In the genomic region with DNA sequence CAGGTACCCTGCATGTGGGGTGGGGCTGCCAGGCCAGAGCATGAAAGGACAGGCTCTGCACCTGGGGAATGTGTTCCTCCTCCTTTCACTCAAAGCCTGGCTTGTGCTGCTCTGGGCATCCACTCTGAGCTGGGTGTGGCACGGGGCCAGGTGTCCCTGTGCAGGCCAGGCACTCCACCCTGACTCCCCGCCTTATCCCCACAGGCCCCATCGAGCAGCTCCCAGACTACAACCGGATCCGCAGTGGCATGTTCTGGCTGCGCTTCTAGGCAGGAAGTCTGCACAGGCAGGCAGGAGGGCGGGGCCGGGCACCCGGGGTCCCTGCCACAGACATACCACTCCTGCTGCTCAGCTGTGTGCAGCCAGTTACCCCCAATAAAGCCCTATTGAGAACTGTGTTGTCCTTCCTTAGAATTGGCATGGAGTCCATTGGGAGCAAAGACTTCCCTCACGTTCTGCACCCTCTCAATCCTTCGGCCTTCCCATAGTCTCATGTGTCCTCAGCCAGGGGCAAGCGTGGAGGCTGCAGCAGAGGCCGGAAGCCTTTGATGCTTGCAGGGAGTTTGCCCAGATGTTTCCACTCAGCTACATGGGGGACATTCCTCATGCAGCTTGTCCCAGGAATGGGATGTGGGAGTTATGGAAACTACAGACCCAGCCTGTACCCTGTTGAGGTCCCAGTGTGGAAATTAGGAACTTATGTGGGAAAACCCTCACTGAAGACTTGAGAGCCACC, we compare ENCODE assay signal across 9 mouse cellular contexts. TPM values are rescaled to one million over a fixed set of nuclear protein-coding genes. Genes with fewer than 3 reads are reported as not detected.
A peak's percentile ranks its signal among the peaks of the same experiment; 100 is the strongest.
DNase-seq lines count a peak whose midpoint lies in the region; ATAC-seq lines count a peak whose summit lies in the region.
"Had no signal": no experiment of that assay in that cellular context is flagged by ENCODE, and none has a peak within 500 bp of the region (broad histone marks: within the 10 kb centered on the region; RNA-seq: fewer than 3 reads in every experiment).

No protein-coding gene starts in this region.

- H3K27ac ChIP-seq in forebrain, embryonic 14.5 days (ENCODE audit: low read depth, low read length) = no peak overlapping the region
- no peak overlapping the region for H3K27ac ChIP-seq in forebrain, embryonic 11.5 days (ENCODE audit: low read depth, low read length)
- peak overlapping the region; percentile 87 for H3K27ac ChIP-seq in embryonic facial prominence, embryonic 12.5 days
- H3K27ac ChIP-seq in lung, embryonic 16.5 days (ENCODE audit: low read length) = peak overlapping the region; percentile 41

- H3K4me2 ChIP-seq in forebrain, embryonic 14.5 days (ENCODE audit: low read length) = no peak overlapping the region
- no peak overlapping the region for H3K4me2 ChIP-seq in forebrain, embryonic 11.5 days (ENCODE audit: low read depth, low read length, severe bottlenecking)
- peak overlapping the region; percentile 20 for H3K4me2 ChIP-seq in embryonic facial prominence, embryonic 12.5 days (replicated peaks)
- no peak overlapping the region for H3K4me2 ChIP-seq in lung, embryonic 16.5 days (ENCODE audit: low read depth, low read length)

- intact Hi-C loops in heart, postnatal 14 days (cut with DNase I) = no loop called here

- no peaks in the 10 kb centered on the region for H3K4me1 ChIP-seq in forebrain, embryonic 14.5 days (ENCODE audit: control insufficient read depth, insufficient read depth, low read length)
- H3K4me1 ChIP-seq in forebrain, embryonic 11.5 days (replicated peaks; ENCODE audit: control insufficient read depth, insufficient read depth, low read length) = no peaks in the 10 kb centered on the region; the same call in 1 of the 2 replicates
- peaks cover 28% of the 10 kb centered on the region for H3K4me1 ChIP-seq in embryonic facial prominence, embryonic 12.5 days
- H3K4me1 ChIP-seq in lung, embryonic 16.5 days (replicated peaks; ENCODE audit: control insufficient read depth, insufficient read depth, low read length) = peaks cover 5% of the 10 kb centered on the region; the same call in 1 of the 2 replicates

- no peak overlapping the region for H3K4me3 ChIP-seq in forebrain, embryonic 14.5 days (ENCODE audit: low read depth, low read length)
- H3K4me3 ChIP-seq in forebrain, embryonic 11.5 days (ENCODE audit: low read depth, low read length) = no peak overlapping the region
- no peak overlapping the region for H3K4me3 ChIP-seq in embryonic facial prominence, embryonic 12.5 days
- H3K4me3 ChIP-seq in lung, embryonic 16.5 days (ENCODE audit: low read length) = no peak overlapping the region

- no peak for ATAC-seq in forebrain, embryonic 14.5 days
- no peak for ATAC-seq in forebrain, embryonic 11.5 days (replicated peaks; ENCODE audit: low FRiP score)
- ATAC-seq in embryonic facial prominence, embryonic 12.5 days (ENCODE audit: insufficient number of reproducible peaks, insufficient read depth, low FRiP score, low TSS enrichment) = peak; percentile 65
- ATAC-seq in lung, embryonic 16.5 days (ENCODE audit: low read depth) = peak; percentile 72
- ATAC-seq in inflammation-experienced regulatory T-cells, adult 6 months = no peak
- no peak for ATAC-seq in erythroblast, adult 5-6 weeks (replicated peaks; ENCODE audit: low FRiP score, poor library complexity, severe bottlenecking)

- peaks cover 63% of the 10 kb centered on the region for H3K36me3 ChIP-seq in forebrain, embryonic 14.5 days (ENCODE audit: control insufficient read depth, insufficient read depth, low read length)
- H3K36me3 ChIP-seq in forebrain, embryonic 11.5 days (ENCODE audit: control insufficient read depth, insufficient read depth, low read length) = peaks cover 7% of the 10 kb centered on the region; the same call in 1 of the 2 replicates
- H3K36me3 ChIP-seq in embryonic facial prominence, embryonic 12.5 days = peaks cover 67% of the 10 kb centered on the region
- H3K36me3 ChIP-seq in lung, embryonic 16.5 days (ENCODE audit: control insufficient read depth, insufficient read depth, low read length) = peaks cover 40% of the 10 kb centered on the region

- H3K9me3 ChIP-seq in forebrain, embryonic 14.5 days (replicated peaks; ENCODE audit: control insufficient read depth, low read length) = no peaks in the 10 kb centered on the region
- no peaks in the 10 kb centered on the region for H3K9me3 ChIP-seq in forebrain, embryonic 11.5 days (ENCODE audit: control insufficient read depth, low read length)
- H3K9me3 ChIP-seq in embryonic facial prominence, embryonic 12.5 days = no peaks in the 10 kb centered on the region
- H3K9me3 ChIP-seq in lung, embryonic 16.5 days (ENCODE audit: control insufficient read depth, low read length) = no peaks in the 10 kb centered on the region

- H3K27me3 ChIP-seq in forebrain, embryonic 14.5 days (replicated peaks; ENCODE audit: control insufficient read depth, insufficient read depth, low read length) = peaks cover 14% of the 10 kb centered on the region; the same call in 1 of the 2 replicates
- peaks cover 8% of the 10 kb centered on the region for H3K27me3 ChIP-seq in forebrain, embryonic 11.5 days (ENCODE audit: control insufficient read depth, insufficient read depth, low read length)
- peaks cover 24% of the 10 kb centered on the region for H3K27me3 ChIP-seq in embryonic facial prominence, embryonic 12.5 days
- no peaks in the 10 kb centered on the region for H3K27me3 ChIP-seq in lung, embryonic 16.5 days (ENCODE audit: control insufficient read depth, insufficient read depth, low read depth, low read length)

- peak; percentile 6 for DNase-seq in forebrain, embryonic 14.5 days (ENCODE audit: low spot score)
- no peak for DNase-seq in forebrain, embryonic 11.5 days (ENCODE audit: low spot score)
- peak; percentile 63 to 75 for DNase-seq in heart, postnatal 14 days
- DNase-seq in thymus, postnatal 14 days = no peak

- H3K9ac ChIP-seq in forebrain, embryonic 14.5 days (ENCODE audit: low read length) = no peak overlapping the region
- no peak overlapping the region for H3K9ac ChIP-seq in forebrain, embryonic 11.5 days (ENCODE audit: low read length)
- H3K9ac ChIP-seq in embryonic facial prominence, embryonic 12.5 days = no peak overlapping the region
- no peak overlapping the region for H3K9ac ChIP-seq in lung, embryonic 16.5 days (ENCODE audit: low read length)

- WGBS in forebrain, embryonic 14.5 days = 94% methylated on average over 13 of the region's 13 CpGs
- 82% methylated on average over 13 of the region's 13 CpGs for WGBS in forebrain, embryonic 11.5 days
- 26% methylated on average over 13 of the region's 13 CpGs for WGBS in embryonic facial prominence, embryonic 12.5 days
- 67% methylated on average over 13 of the region's 13 CpGs for WGBS in lung, embryonic 16.5 days

RNA-seq across cellular contexts. Expression of a gene that starts 4.0 kb away (rescaled TPM):
- polyA plus RNA-seq in forebrain, embryonic 14.5 days (2014; fragmentation: Nextera tagmentation; extraction: Ambion mirVana) = 1.1 and 1.2 TPM in 2 replicates
- polyA plus RNA-seq in forebrain, embryonic 11.5 days (2014; fragmentation: Nextera tagmentation; extraction: Ambion mirVana) = 2.2 and 3.7 TPM in 2 replicates
- 7.7 and 10.9 TPM in 2 replicates for polyA plus RNA-seq in embryonic facial prominence, embryonic 12.5 days (2016; fragmentation: Nextera tagmentation; extraction: Ambion mirVana)
- 1 to 10 TPM in 1 of 2 experiments, under 1 TPM in 1; 0.33 to 1.1 TPM for total RNA-seq in heart, postnatal 14 days (2021)
- polyA plus RNA-seq in lung, embryonic 16.5 days (2015; fragmentation: Nextera tagmentation; extraction: Ambion mirVana) = 1.3 and 1.5 TPM in 2 replicates
- under 1 TPM in 2 of 3 experiments, not detected in 1; 0.05 to 0.39 TPM for polyA plus RNA-seq in inflammation-experienced regulatory T-cells, adult 6 months (2017; shearing (Covaris generic))
- total RNA-seq in erythroblast, adult 5-6 weeks (2015; ENCODE audit: low replicate concordance) = under 0.01 TPM in 1 of 2 replicates, not detected in the other
- total RNA-seq in erythroblast, adult 5-6 weeks (2017; ENCODE audit: low replicate concordance) = 0.17 and 1.4 TPM in 2 replicates

RNA-seq across cellular contexts. Expression of a gene that starts 13.0 kb away (rescaled TPM):
- 453 TPM in 2 replicates for polyA plus RNA-seq in forebrain, embryonic 14.5 days (2014; fragmentation: Nextera tagmentation; extraction: Ambion mirVana)
- 395 and 436 TPM in 2 replicates for polyA plus RNA-seq in forebrain, embryonic 11.5 days (2014; fragmentation: Nextera tagmentation; extraction: Ambion mirVana)
- polyA plus RNA-seq in embryonic facial prominence, embryonic 12.5 days (2016; fragmentation: Nextera tagmentation; extraction: Ambion mirVana) = 426 and 449 TPM in 2 replicates
- total RNA-seq in heart, postnatal 14 days (2021) = 1,000 to 10,000 TPM; 2,254 to 2,272 TPM
- 397 and 421 TPM in 2 replicates for polyA plus RNA-seq in lung, embryonic 16.5 days (2015; fragmentation: Nextera tagmentation; extraction: Ambion mirVana)
- polyA plus RNA-seq in inflammation-experienced regulatory T-cells, adult 6 months (2017; shearing (Covaris generic)) = 100 to 1,000 TPM; 187 to 203 (median 188) TPM
- total RNA-seq in erythroblast, adult 5-6 weeks (2015; ENCODE audit: low replicate concordance) = 24.2 and 31.5 TPM in 2 replicates
- total RNA-seq in erythroblast, adult 5-6 weeks (2017; ENCODE audit: low replicate concordance) = 55.1 and 79.9 TPM in 2 replicates

RNA-seq across cellular contexts. Expression of a gene that starts 35.0 kb away (rescaled TPM):
- polyA plus RNA-seq in forebrain, embryonic 14.5 days (2014; fragmentation: Nextera tagmentation; extraction: Ambion mirVana) = not detected in 2 replicates
- not detected in 2 replicates for polyA plus RNA-seq in forebrain, embryonic 11.5 days (2014; fragmentation: Nextera tagmentation; extraction: Ambion mirVana)
- polyA plus RNA-seq in embryonic facial prominence, embryonic 12.5 days (2016; fragmentation: Nextera tagmentation; extraction: Ambion mirVana) = not detected in 2 replicates
- under 1 TPM in 1 of 2 experiments, not detected in 1; 0.41 TPM for total RNA-seq in heart, postnatal 14 days (2021)
- polyA plus RNA-seq in lung, embryonic 16.5 days (2015; fragmentation: Nextera tagmentation; extraction: Ambion mirVana) = 0.78 and 1.1 TPM in 2 replicates
- not detected for polyA plus RNA-seq in inflammation-experienced regulatory T-cells, adult 6 months (2017; shearing (Covaris generic))
- not detected in 2 replicates for total RNA-seq in erythroblast, adult 5-6 weeks (2015; ENCODE audit: low replicate concordance)
- total RNA-seq in erythroblast, adult 5-6 weeks (2017; ENCODE audit: low replicate concordance) = not detected in 2 replicates
- polyA plus RNA-seq: neural tube, embryonic 14.5 days had no signal

RNA-seq across cellular contexts. Expression of a gene that starts 36.4 kb away (rescaled TPM):
- 0.15 and 0.25 TPM in 2 replicates for polyA plus RNA-seq in forebrain, embryonic 14.5 days (2014; fragmentation: Nextera tagmentation; extraction: Ambion mirVana)
- polyA plus RNA-seq in forebrain, embryonic 11.5 days (2014; fragmentation: Nextera tagmentation; extraction: Ambion mirVana) = not detected in 2 replicates
- 0.27 and 0.32 TPM in 2 replicates for polyA plus RNA-seq in embryonic facial prominence, embryonic 12.5 days (2016; fragmentation: Nextera tagmentation; extraction: Ambion mirVana)
- under 1 TPM in 1 of 2 experiments, not detected in 1; 0.20 TPM for total RNA-seq in heart, postnatal 14 days (2021)
- polyA plus RNA-seq in lung, embryonic 16.5 days (2015; fragmentation: Nextera tagmentation; extraction: Ambion mirVana) = not detected in 2 replicates
- polyA plus RNA-seq in inflammation-experienced regulatory T-cells, adult 6 months (2017; shearing (Covaris generic)) = not detected
- not detected in 2 replicates for total RNA-seq in erythroblast, adult 5-6 weeks (2015; ENCODE audit: low replicate concordance)
- total RNA-seq in erythroblast, adult 5-6 weeks (2017; ENCODE audit: low replicate concordance) = not detected in 2 replicates

RNA-seq across cellular contexts. Expression of a gene that starts 42.2 kb away (rescaled TPM):
- 16.0 and 20.8 TPM in 2 replicates for polyA plus RNA-seq in forebrain, embryonic 14.5 days (2014; fragmentation: Nextera tagmentation; extraction: Ambion mirVana)
- polyA plus RNA-seq in forebrain, embryonic 11.5 days (2014; fragmentation: Nextera tagmentation; extraction: Ambion mirVana) = 12.5 and 12.8 TPM in 2 replicates
- polyA plus RNA-seq in embryonic facial prominence, embryonic 12.5 days (2016; fragmentation: Nextera tagmentation; extraction: Ambion mirVana) = 14.4 and 16.5 TPM in 2 replicates
- total RNA-seq in heart, postnatal 14 days (2021) = 1 to 10 TPM; 1.9 to 3.2 TPM
- polyA plus RNA-seq in lung, embryonic 16.5 days (2015; fragmentation: Nextera tagmentation; extraction: Ambion mirVana) = 11.9 and 13.0 TPM in 2 replicates
- 1 to 10 TPM; 2.7 to 4.4 (median 4.2) TPM for polyA plus RNA-seq in inflammation-experienced regulatory T-cells, adult 6 months (2017; shearing (Covaris generic))
- total RNA-seq in erythroblast, adult 5-6 weeks (2015; ENCODE audit: low replicate concordance) = 3.1 and 13.3 TPM in 2 replicates
- total RNA-seq in erythroblast, adult 5-6 weeks (2017; ENCODE audit: low replicate concordance) = 7.9 and 12.3 TPM in 2 replicates

Comparison
In these comparisons a context has a peak if more than half of its experiments do, and no peak if none do; other contexts are left out.
1. DNase-seq: peak in forebrain, embryonic 14.5 days (single experiment) and heart, postnatal 14 days (2 of 2); none in forebrain, embryonic 11.5 days (single experiment) and thymus, postnatal 14 days (single experiment).
2. ATAC-seq: peak in embryonic facial prominence, embryonic 12.5 days (single experiment) and lung, embryonic 16.5 days (single experiment); none in forebrain, embryonic 14.5 days (single experiment), forebrain, embryonic 11.5 days (single experiment), inflammation-experienced regulatory T-cells, adult 6 months (single experiment) and erythroblast, adult 5-6 weeks (single experiment).
3. H3K27ac ChIP-seq: peak in embryonic facial prominence, embryonic 12.5 days (single experiment) and lung, embryonic 16.5 days (single experiment); none in forebrain, embryonic 14.5 days (single experiment) and forebrain, embryonic 11.5 days (single experiment).